Mouse (Mus musculus) thymus, adult 2 months (tissue): Measurements from ENCODE around the gene Incenp.

Source experiments
- CTCF ChIP-seq: fragments of 200-500 bp; IDR thresholded peaks from 2 replicates; pipeline ENCODE4 v1.5.1; 2012; ENCODE audit warnings: mild to moderate bottlenecking, control low read depth, low read length, moderate library complexity, borderline replicate concordance; ENCODE audit not compliant: control insufficient read depth, poor library complexity, insufficient read depth; ENCODE audit errors: extremely low read depth
- POLR2A ChIP-seq: fragments of 200-500 bp; IDR thresholded peaks from 2 replicates; pipeline ENCODE4 v1.6.1; 2012; ENCODE audit warnings: mild to moderate bottlenecking, low read length, control low read depth, moderate library complexity; ENCODE audit not compliant: control insufficient read depth, poor library complexity, insufficient read depth; ENCODE audit errors: extremely low read depth

DNA sequence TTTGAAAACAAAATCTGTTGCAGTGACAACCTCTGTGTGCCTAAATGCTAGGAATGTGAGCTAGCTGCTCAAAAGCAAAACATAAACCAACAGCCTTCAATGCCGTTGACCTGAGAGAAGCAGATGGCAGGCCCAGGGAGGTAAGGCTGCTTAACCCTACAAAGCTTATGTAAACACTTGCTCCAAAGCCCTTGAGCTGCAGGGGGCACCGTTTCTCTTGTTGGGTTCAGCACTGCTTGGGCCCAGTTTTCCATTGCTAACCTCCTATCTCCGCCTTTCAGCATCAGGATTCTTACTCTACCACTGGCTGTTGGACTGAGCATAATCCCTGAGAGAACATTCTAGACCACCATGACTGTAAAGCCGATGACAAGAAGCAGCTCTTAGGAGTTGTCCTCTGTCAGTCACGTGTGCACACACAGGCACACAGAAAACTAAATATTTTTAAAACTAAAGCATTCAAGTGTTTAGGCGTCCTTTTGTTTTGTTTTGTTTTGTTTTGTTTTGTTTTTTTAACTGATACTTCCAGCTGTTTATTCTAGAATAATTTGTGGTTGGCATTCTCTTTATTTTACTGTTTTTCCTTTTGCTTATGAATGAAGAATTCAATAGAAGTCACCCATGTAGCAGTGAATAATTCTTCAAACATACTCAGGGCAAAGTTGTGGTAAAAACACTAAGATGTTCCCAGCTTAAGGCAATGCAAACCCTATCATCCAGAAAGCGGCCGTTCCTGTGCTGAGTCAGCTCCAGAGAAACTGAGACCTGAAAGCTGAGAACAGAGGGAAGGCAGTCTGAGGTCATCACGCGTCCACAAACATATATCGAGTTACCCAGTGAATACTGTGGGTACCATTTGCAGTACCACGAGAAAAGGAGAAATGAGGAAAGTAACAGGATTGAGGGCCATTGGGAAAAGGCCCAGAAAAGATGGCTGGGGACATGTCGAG, 21.8 kb upstream of the Incenp start:
- TF ChIP-seq CTCF (no peak), POLR2A (no peak)
